12 mouse cellular contexts compared by ENCODE assay signal in genomic region chr5:148950064-148950463, GRCm38 (mm10). TPM values are rescaled to one million over a fixed set of nuclear protein-coding genes. Genes with fewer than 3 reads are reported as not detected.
DNase-seq lines count a peak whose midpoint lies in the region; ATAC-seq and TF ChIP-seq lines count a peak whose summit lies in the region.
"Had no signal": no experiment of that assay in that cellular context is flagged by ENCODE, and none has a peak within 500 bp of the region (broad histone marks: within the 10 kb centered on the region; RNA-seq: fewer than 3 reads in every experiment).

No protein-coding gene starts in this region.

- no peak overlapping the region for H3K9ac ChIP-seq in heart, embryonic 12.5 days

- H3K27ac ChIP-seq in heart, embryonic 12.5 days (ENCODE audit: poor library complexity, severe bottlenecking): no peak overlapping the region
- H3K27ac ChIP-seq in embryonic fibroblast, embryonic 13.5 days (ENCODE audit: insufficient read depth, low read length): peak overlapping the region; percentile 89
- H3K27ac ChIP-seq: macrophage had no signal

- H3K36me3 ChIP-seq in heart, embryonic 12.5 days: no peaks in the 10 kb centered on the region

- H3K4me2 ChIP-seq in heart, embryonic 12.5 days: no peak overlapping the region

- intact Hi-C loops in heart, postnatal 25 days (cut with DNase I): no loop called here

- peaks cover 8% of the 10 kb centered on the region; the same call in 1 of the 2 replicates for H3K9me3 ChIP-seq in heart, embryonic 12.5 days (replicated peaks)

- no peak overlapping the region for H3K4me3 ChIP-seq in heart, embryonic 12.5 days
- no peak overlapping the region for H3K4me3 ChIP-seq in embryonic fibroblast, embryonic 13.5 days (ENCODE audit: insufficient read depth, low read length)

- peak; percentile 48 for TF ChIP-seq POLR2A in embryonic fibroblast, embryonic 13.5 days (IDR thresholded peaks at IDR 0.05; ENCODE audit: low read depth, low read length)

- ATAC-seq in heart, embryonic 12.5 days (ENCODE audit: insufficient number of reproducible peaks, low FRiP score): no peak

- no peaks in the 10 kb centered on the region for H3K4me1 ChIP-seq in heart, embryonic 12.5 days (replicated peaks)
- H3K4me1 ChIP-seq in embryonic fibroblast, embryonic 13.5 days (ENCODE audit: control insufficient read depth, insufficient read depth, low read length): peaks cover 4% of the 10 kb centered on the region; the same call in 1 of the 2 replicates

- 41% methylated on average over 15 of the region's 15 CpGs for WGBS in heart, embryonic 12.5 days

- no peak for TF ChIP-seq CTCF in embryonic fibroblast, embryonic 13.5 days (IDR thresholded peaks at IDR 0.05; ENCODE audit: borderline replicate concordance, insufficient read depth, low read length)

- no peaks in the 10 kb centered on the region for H3K27me3 ChIP-seq in heart, embryonic 12.5 days (replicated peaks)

- peak; percentile 10 for DNase-seq in heart, postnatal 25 days (ENCODE audit: low spot score)
- DNase-seq in lung, postnatal 10 days: peak; percentile 56
- no peak for DNase-seq in lung, postnatal 14 days
- peak; percentile 61 for DNase-seq in mesoderm, embryonic 11.5 days (ENCODE audit: low read depth, low spot score)
- DNase-seq in spleen, postnatal 14 days (ENCODE audit: low spot score in 2 of 2): no peak
- no peak for DNase-seq in adrenal gland, adult (ENCODE audit: inconsistent age in 2 of 2, low spot score in 1 of 2)
- DNase-seq: cerebellum, adult 11-12 months had no signal

RNA-seq across cellular contexts. Expression of gene Katnal1, which starts 20.9 kb away (rescaled TPM):
- 1 to 10 TPM; 9.2 to 9.9 TPM for total RNA-seq in heart, postnatal 25 days (2021)
- polyA plus RNA-seq in heart, embryonic 12.5 days (2016; fragmentation: Nextera tagmentation; extraction: Ambion mirVana): 17.1 and 19.2 TPM in 2 replicates
- 18.4 and 19.2 TPM in 2 replicates for polyA plus RNA-seq in embryonic fibroblast, embryonic 13.5 days (2011; ENCODE audit: insufficient read length, low read depth, missing spikeins)

RNA-seq across cellular contexts. Expression of gene Gm42791, which starts 44.9 kb away (rescaled TPM):
- 1 to 10 TPM; 5.8 to 6.2 TPM for total RNA-seq in heart, postnatal 25 days (2021)
- polyA plus RNA-seq in heart, embryonic 12.5 days (2016; fragmentation: Nextera tagmentation; extraction: Ambion mirVana): 0.45 TPM in 1 of 2 replicates, not detected in the other
- polyA plus RNA-seq in embryonic fibroblast, embryonic 13.5 days (2011; ENCODE audit: insufficient read length, low read depth, missing spikeins): 7.0 and 7.1 TPM in 2 replicates
- polyA plus RNA-seq: forebrain, embryonic 11.5 days; neural tube, embryonic 14.5 days had no signal

Comparison
In these comparisons a context has a peak if more than half of its experiments do, and no peak if none do; other contexts are left out.
1. DNase-seq: peak in heart, postnatal 25 days (single experiment), lung, postnatal 10 days (single experiment) and mesoderm, embryonic 11.5 days (single experiment); none in lung, postnatal 14 days (single experiment), spleen, postnatal 14 days (0 of 2) and adrenal gland, adult (0 of 2).